8 mouse cellular contexts compared by ENCODE assay signal in the genomic region with DNA sequence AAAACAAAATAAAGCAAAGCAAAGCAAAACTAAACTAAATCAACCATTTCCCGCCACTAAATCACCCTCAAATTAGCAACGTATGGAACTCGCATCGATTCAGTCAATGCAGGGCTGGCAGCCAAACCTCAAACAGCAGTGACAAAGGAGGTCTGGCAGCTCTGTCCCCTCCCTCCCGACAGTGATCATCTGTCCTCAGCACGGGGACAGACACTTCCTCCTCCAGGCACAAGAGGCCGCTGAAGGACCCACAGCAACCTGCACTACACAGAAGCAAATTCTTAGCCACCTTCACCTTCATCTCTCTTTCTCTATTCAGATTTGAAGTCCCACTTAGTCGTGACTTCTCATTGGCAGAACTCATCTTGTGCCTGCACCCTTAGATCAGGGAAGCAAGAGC. TPM values are rescaled to one million over a fixed set of nuclear protein-coding genes. Genes with fewer than 3 reads are reported as not detected.
DNase-seq lines count a peak whose midpoint lies in the region; ATAC-seq and TF ChIP-seq lines count a peak whose summit lies in the region.

No protein-coding gene starts in this region.

- peak; percentile 68 to 71 for DNase-seq in left cerebral cortex, adult 18-20 months (ENCODE audit: low spot score in 2 of 2)
- DNase-seq in left cerebral cortex, adult 11 months (ENCODE audit: low spot score): no peak
- peak; percentile 87 for DNase-seq in forebrain, embryonic 14.5 days (ENCODE audit: low spot score)
- DNase-seq in hindbrain, embryonic 14.5 days (ENCODE audit: low spot score): peak; percentile 55
- DNase-seq in liver, embryonic 11.5 days (ENCODE audit: low spot score): no peak
- peak; percentile 87 for DNase-seq in midbrain, postnatal 0 days (ENCODE audit: low spot score)

- H3K27me3 ChIP-seq in forebrain, embryonic 14.5 days (replicated peaks; ENCODE audit: control insufficient read depth, insufficient read depth, low read length): no peaks in the 10 kb centered on the region
- H3K27me3 ChIP-seq in hindbrain, embryonic 14.5 days (ENCODE audit: control insufficient read depth, insufficient read depth, low read length): no peaks in the 10 kb centered on the region
- H3K27me3 ChIP-seq in liver, embryonic 11.5 days (replicated peaks; ENCODE audit: control insufficient read depth, insufficient read depth, low read length): no peaks in the 10 kb centered on the region
- no peaks in the 10 kb centered on the region for H3K27me3 ChIP-seq in midbrain, postnatal 0 days (ENCODE audit: insufficient read depth, low read length)
- H3K27me3 ChIP-seq in stomach, embryonic 15.5 days (replicated peaks): no peaks in the 10 kb centered on the region

- peak; percentile 78 for TF ChIP-seq CTCF in midbrain, postnatal 0 days (IDR thresholded peaks at IDR 0.05)

- H3K27ac ChIP-seq in forebrain, embryonic 14.5 days (ENCODE audit: low read depth, low read length): no peak overlapping the region
- no peak overlapping the region; the same call in 1 of the 2 replicates for H3K27ac ChIP-seq in hindbrain, embryonic 14.5 days
- no peak overlapping the region for H3K27ac ChIP-seq in liver, embryonic 11.5 days (ENCODE audit: low read depth, low read length)
- H3K27ac ChIP-seq in midbrain, postnatal 0 days (ENCODE audit: low read depth, low read length): no peak overlapping the region
- no peak overlapping the region for H3K27ac ChIP-seq in stomach, embryonic 15.5 days

- H3K4me1 ChIP-seq in forebrain, embryonic 14.5 days (ENCODE audit: control insufficient read depth, insufficient read depth, low read length): peaks cover 9% of the 10 kb centered on the region; the same call in 1 of the 2 replicates
- peaks cover 15% of the 10 kb centered on the region for H3K4me1 ChIP-seq in hindbrain, embryonic 14.5 days (replicated peaks; ENCODE audit: control insufficient read depth, insufficient read depth, low read length)
- peaks cover 4% of the 10 kb centered on the region; the same call in 1 of the 2 replicates for H3K4me1 ChIP-seq in liver, embryonic 11.5 days (replicated peaks; ENCODE audit: control insufficient read depth, insufficient read depth, low read length)
- no peaks in the 10 kb centered on the region for H3K4me1 ChIP-seq in midbrain, postnatal 0 days (ENCODE audit: insufficient read depth, low read length)
- H3K4me1 ChIP-seq in stomach, embryonic 15.5 days: peaks cover 14% of the 10 kb centered on the region; the same call in 1 of the 2 replicates

- 0 out of 2 replicates have a peak overlapping the region, but pooled peaks have one; percentile 14 for H3K4me2 ChIP-seq in forebrain, embryonic 14.5 days (ENCODE audit: low read length)
- H3K4me2 ChIP-seq in hindbrain, embryonic 14.5 days (replicated peaks): no peak overlapping the region
- no peak overlapping the region for H3K4me2 ChIP-seq in liver, embryonic 11.5 days
- peak overlapping the region; percentile 12; the same call in 1 of the 2 replicates for H3K4me2 ChIP-seq in midbrain, postnatal 0 days (ENCODE audit: low read depth, low read length, poor library complexity, severe bottlenecking)
- peak overlapping the region; percentile 33; the same call in 1 of the 2 replicates for H3K4me2 ChIP-seq in stomach, embryonic 15.5 days

- no peak overlapping the region for H3K9ac ChIP-seq in forebrain, embryonic 14.5 days (ENCODE audit: low read length)
- no peak overlapping the region for H3K9ac ChIP-seq in hindbrain, embryonic 14.5 days
- no peak overlapping the region for H3K9ac ChIP-seq in liver, embryonic 11.5 days (ENCODE audit: low read depth, low read length)
- 0 out of 2 replicates have a peak overlapping the region, but pooled peaks have one; percentile 42 for H3K9ac ChIP-seq in midbrain, postnatal 0 days (replicated peaks; ENCODE audit: low read length, poor library complexity, severe bottlenecking)
- H3K9ac ChIP-seq in stomach, embryonic 15.5 days: no peak overlapping the region

- WGBS in forebrain, embryonic 14.5 days: 2% methylated on average over 8 of the region's 8 CpGs
- under 1% methylated on average over 8 of the region's 8 CpGs for WGBS in hindbrain, embryonic 14.5 days
- 2% methylated on average over 8 of the region's 8 CpGs for WGBS in liver, embryonic 11.5 days
- under 1% methylated on average over 8 of the region's 8 CpGs for WGBS in midbrain, postnatal 0 days
- WGBS in stomach, embryonic 15.5 days: 3% methylated on average over 8 of the region's 8 CpGs

- ATAC-seq in cerebellum, adult (ENCODE audit: insufficient number of reproducible peaks, low FRiP score, low TSS enrichment): peak; percentile 68; the same call in 1 of the 2 replicates
- peak; percentile 69; the same call in 1 of the 2 replicates for ATAC-seq in forebrain, embryonic 14.5 days
- ATAC-seq in hindbrain, embryonic 14.5 days (ENCODE audit: low FRiP score): peak; percentile 64
- peak; percentile 48 for ATAC-seq in liver, embryonic 11.5 days (replicated peaks; ENCODE audit: low FRiP score)
- no peak for ATAC-seq in midbrain, postnatal 0 days (ENCODE audit: low FRiP score)
- ATAC-seq in stomach, embryonic 15.5 days (ENCODE audit: insufficient read depth, low FRiP score, low read depth): no peak

- H3K9me3 ChIP-seq in forebrain, embryonic 14.5 days (replicated peaks; ENCODE audit: control insufficient read depth, low read length): no peaks in the 10 kb centered on the region
- no peaks in the 10 kb centered on the region for H3K9me3 ChIP-seq in hindbrain, embryonic 14.5 days (ENCODE audit: control insufficient read depth, low read length)
- H3K9me3 ChIP-seq in liver, embryonic 11.5 days (ENCODE audit: control insufficient read depth, low read length): no peaks in the 10 kb centered on the region
- no peaks in the 10 kb centered on the region for H3K9me3 ChIP-seq in midbrain, postnatal 0 days (ENCODE audit: low read length)
- no peaks in the 10 kb centered on the region for H3K9me3 ChIP-seq in stomach, embryonic 15.5 days

- no peak overlapping the region for H3K4me3 ChIP-seq in forebrain, embryonic 14.5 days (ENCODE audit: low read depth, low read length)
- H3K4me3 ChIP-seq in hindbrain, embryonic 14.5 days (replicated peaks; ENCODE audit: low read length): no peak overlapping the region
- H3K4me3 ChIP-seq in liver, embryonic 11.5 days (ENCODE audit: low read depth, low read length): no peak overlapping the region
- H3K4me3 ChIP-seq in midbrain, postnatal 0 days (ENCODE audit: low read depth, low read length): no peak overlapping the region
- H3K4me3 ChIP-seq in stomach, embryonic 15.5 days (replicated peaks): no peak overlapping the region

- H3K36me3 ChIP-seq in forebrain, embryonic 14.5 days (ENCODE audit: control insufficient read depth, insufficient read depth, low read length): peaks cover 2% of the 10 kb centered on the region; the same call in 1 of the 2 replicates
- H3K36me3 ChIP-seq in hindbrain, embryonic 14.5 days (replicated peaks; ENCODE audit: control insufficient read depth, insufficient read depth): peaks cover 6% of the 10 kb centered on the region; the same call in 1 of the 2 replicates
- H3K36me3 ChIP-seq in liver, embryonic 11.5 days (ENCODE audit: control insufficient read depth, insufficient read depth, low read length): no peaks in the 10 kb centered on the region
- peaks cover 6% of the 10 kb centered on the region; the same call in 1 of the 2 replicates for H3K36me3 ChIP-seq in midbrain, postnatal 0 days (ENCODE audit: insufficient read depth, low read length)
- H3K36me3 ChIP-seq in stomach, embryonic 15.5 days: no peaks in the 10 kb centered on the region

RNA-seq across cellular contexts. Expression of a gene that starts 1.6 kb away (rescaled TPM):
- 100 to 1,000 TPM; 107 to 116 TPM for total RNA-seq in left cerebral cortex, adult 18-20 months (2021)
- polyA plus RNA-seq in forebrain, embryonic 14.5 days (2014; fragmentation: Nextera tagmentation; extraction: Ambion mirVana): 21.5 and 24.3 TPM in 2 replicates
- 39.5 and 45.2 TPM in 2 replicates for polyA plus RNA-seq in hindbrain, embryonic 14.5 days (2014; fragmentation: Nextera tagmentation; extraction: Ambion mirVana)
- 13.6 and 17.5 TPM in 2 replicates for polyA plus RNA-seq in liver, embryonic 11.5 days (2014; fragmentation: Nextera tagmentation; extraction: Ambion mirVana)
- total RNA-seq in midbrain, postnatal 0 days (2014; rRNA removed): 43.6 and 46.7 TPM in 2 replicates
- 61.7 and 65.1 TPM in 2 replicates for polyA plus RNA-seq in midbrain, postnatal 0 days (2015; fragmentation: Nextera tagmentation; extraction: Ambion mirVana)
- polyA plus RNA-seq in stomach, embryonic 15.5 days (2015; fragmentation: Nextera tagmentation; extraction: Ambion mirVana): 34.9 and 35.9 TPM in 2 replicates

RNA-seq across cellular contexts. Expression of a gene that starts 2.7 kb away (rescaled TPM):
- total RNA-seq in left cerebral cortex, adult 18-20 months (2021): not detected
- polyA plus RNA-seq in forebrain, embryonic 14.5 days (2014; fragmentation: Nextera tagmentation; extraction: Ambion mirVana): not detected in 2 replicates
- polyA plus RNA-seq in hindbrain, embryonic 14.5 days (2014; fragmentation: Nextera tagmentation; extraction: Ambion mirVana): not detected in 2 replicates
- not detected in 2 replicates for polyA plus RNA-seq in liver, embryonic 11.5 days (2014; fragmentation: Nextera tagmentation; extraction: Ambion mirVana)
- total RNA-seq in midbrain, postnatal 0 days (2014; rRNA removed): not detected in 2 replicates
- not detected in 2 replicates for polyA plus RNA-seq in midbrain, postnatal 0 days (2015; fragmentation: Nextera tagmentation; extraction: Ambion mirVana)
- polyA plus RNA-seq in stomach, embryonic 15.5 days (2015; fragmentation: Nextera tagmentation; extraction: Ambion mirVana): not detected in 2 replicates

RNA-seq across cellular contexts. Expression of a gene that starts 14.9 kb away (rescaled TPM):
- total RNA-seq in left cerebral cortex, adult 18-20 months (2021): 100 to 1,000 TPM; 630 to 703 TPM
- 14.3 and 21.3 TPM in 2 replicates for polyA plus RNA-seq in forebrain, embryonic 14.5 days (2014; fragmentation: Nextera tagmentation; extraction: Ambion mirVana)
- polyA plus RNA-seq in hindbrain, embryonic 14.5 days (2014; fragmentation: Nextera tagmentation; extraction: Ambion mirVana): 13.8 and 20.8 TPM in 2 replicates
- 282 and 298 TPM in 2 replicates for polyA plus RNA-seq in liver, embryonic 11.5 days (2014; fragmentation: Nextera tagmentation; extraction: Ambion mirVana)
- 99.2 and 165 TPM in 2 replicates for total RNA-seq in midbrain, postnatal 0 days (2014; rRNA removed)
- polyA plus RNA-seq in midbrain, postnatal 0 days (2015; fragmentation: Nextera tagmentation; extraction: Ambion mirVana): 87.0 and 115 TPM in 2 replicates
- polyA plus RNA-seq in stomach, embryonic 15.5 days (2015; fragmentation: Nextera tagmentation; extraction: Ambion mirVana): 142 and 145 TPM in 2 replicates

RNA-seq across cellular contexts. Expression of a gene that starts 24.0 kb away (rescaled TPM):
- 10 to 100 TPM; 86.2 to 89.3 TPM for total RNA-seq in left cerebral cortex, adult 18-20 months (2021)
- polyA plus RNA-seq in forebrain, embryonic 14.5 days (2014; fragmentation: Nextera tagmentation; extraction: Ambion mirVana): 116 and 130 TPM in 2 replicates
- polyA plus RNA-seq in hindbrain, embryonic 14.5 days (2014; fragmentation: Nextera tagmentation; extraction: Ambion mirVana): 121 and 128 TPM in 2 replicates
- 122 and 131 TPM in 2 replicates for polyA plus RNA-seq in liver, embryonic 11.5 days (2014; fragmentation: Nextera tagmentation; extraction: Ambion mirVana)
- total RNA-seq in midbrain, postnatal 0 days (2014; rRNA removed): 98.8 and 130 TPM in 2 replicates
- 111 and 113 TPM in 2 replicates for polyA plus RNA-seq in midbrain, postnatal 0 days (2015; fragmentation: Nextera tagmentation; extraction: Ambion mirVana)
- polyA plus RNA-seq in stomach, embryonic 15.5 days (2015; fragmentation: Nextera tagmentation; extraction: Ambion mirVana): 120 and 132 TPM in 2 replicates

RNA-seq across cellular contexts. Expression of a gene that starts 24.0 kb away (rescaled TPM):
- total RNA-seq in left cerebral cortex, adult 18-20 months (2021): 10 to 100 TPM; 10.8 to 12.2 TPM
- polyA plus RNA-seq in forebrain, embryonic 14.5 days (2014; fragmentation: Nextera tagmentation; extraction: Ambion mirVana): 13.0 and 14.3 TPM in 2 replicates
- 15.8 and 19.5 TPM in 2 replicates for polyA plus RNA-seq in hindbrain, embryonic 14.5 days (2014; fragmentation: Nextera tagmentation; extraction: Ambion mirVana)
- 8.0 and 9.1 TPM in 2 replicates for polyA plus RNA-seq in liver, embryonic 11.5 days (2014; fragmentation: Nextera tagmentation; extraction: Ambion mirVana)
- total RNA-seq in midbrain, postnatal 0 days (2014; rRNA removed): 18.3 and 25.6 TPM in 2 replicates
- polyA plus RNA-seq in midbrain, postnatal 0 days (2015; fragmentation: Nextera tagmentation; extraction: Ambion mirVana): 18.2 and 18.4 TPM in 2 replicates
- 15.5 and 17.1 TPM in 2 replicates for polyA plus RNA-seq in stomach, embryonic 15.5 days (2015; fragmentation: Nextera tagmentation; extraction: Ambion mirVana)

Comparison
In these comparisons a context has a peak if more than half of its experiments do, and no peak if none do; other contexts are left out.
1. DNase-seq: peak in left cerebral cortex, adult 18-20 months (2 of 2), forebrain, embryonic 14.5 days (single experiment), hindbrain, embryonic 14.5 days (single experiment) and midbrain, postnatal 0 days (single experiment); none in left cerebral cortex, adult 11 months (single experiment) and liver, embryonic 11.5 days (single experiment).
2. ATAC-seq: peak in cerebellum, adult (single experiment), forebrain, embryonic 14.5 days (single experiment), hindbrain, embryonic 14.5 days (single experiment) and liver, embryonic 11.5 days (single experiment); none in midbrain, postnatal 0 days (single experiment) and stomach, embryonic 15.5 days (single experiment).
3. H3K4me2 ChIP-seq: peak in forebrain, embryonic 14.5 days (single experiment), midbrain, postnatal 0 days (single experiment) and stomach, embryonic 15.5 days (single experiment); none in hindbrain, embryonic 14.5 days (single experiment) and liver, embryonic 11.5 days (single experiment).